Mouse (Mus musculus) layer of hippocampus, adult 11-12 months (tissue): ENCODE data around the gene Ltbp1.

ENCODE experiments used
- DNase-seq: peaks from one replicate; pipeline ENCODE4 v3.0.0; 2022; ENCODE audit warnings: low spot score

Gene Ltbp1

DNA sequence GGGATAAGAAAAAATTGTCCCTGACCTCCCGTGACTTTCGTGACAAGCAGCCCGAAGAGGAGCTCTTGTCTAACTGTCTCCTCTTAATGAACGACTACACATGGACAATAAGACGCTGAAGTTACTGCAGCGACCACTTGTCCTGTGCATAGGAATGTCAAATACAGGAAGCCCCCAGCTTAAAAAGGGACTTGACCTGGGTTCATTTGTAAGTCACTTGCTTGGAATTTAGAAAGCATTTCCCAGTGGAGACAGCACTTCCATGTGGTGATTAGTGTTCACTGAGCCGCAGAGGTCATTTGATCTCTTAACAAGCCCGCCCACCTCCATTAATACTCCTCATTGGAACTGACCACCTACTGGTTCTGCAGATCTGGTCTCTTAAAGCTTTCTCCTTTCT lies 61.9 kb downstream of the Ltbp1 start:
- DNase-seq, result no peak

DNA sequence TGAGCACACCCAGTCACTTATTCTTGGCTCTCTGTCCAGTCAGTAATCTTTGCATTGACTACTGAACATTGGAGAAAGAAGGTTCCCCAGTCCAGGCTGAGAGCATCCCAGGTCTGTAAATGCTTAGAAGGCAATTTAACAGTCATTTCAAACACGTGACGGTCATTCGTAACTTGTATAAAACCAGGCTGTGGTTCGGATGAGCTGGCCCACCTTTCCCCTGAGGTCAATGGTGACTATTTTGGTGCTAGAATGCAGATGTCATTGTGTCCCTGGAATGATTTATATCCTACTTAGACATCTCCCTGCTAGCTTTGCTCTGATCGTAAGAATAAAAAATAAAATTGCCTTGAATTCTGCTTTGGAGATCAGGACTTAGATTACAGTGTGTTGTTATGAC lies 63.9 kb downstream of the Ltbp1 start:
- no peak for DNase-seq

DNA sequence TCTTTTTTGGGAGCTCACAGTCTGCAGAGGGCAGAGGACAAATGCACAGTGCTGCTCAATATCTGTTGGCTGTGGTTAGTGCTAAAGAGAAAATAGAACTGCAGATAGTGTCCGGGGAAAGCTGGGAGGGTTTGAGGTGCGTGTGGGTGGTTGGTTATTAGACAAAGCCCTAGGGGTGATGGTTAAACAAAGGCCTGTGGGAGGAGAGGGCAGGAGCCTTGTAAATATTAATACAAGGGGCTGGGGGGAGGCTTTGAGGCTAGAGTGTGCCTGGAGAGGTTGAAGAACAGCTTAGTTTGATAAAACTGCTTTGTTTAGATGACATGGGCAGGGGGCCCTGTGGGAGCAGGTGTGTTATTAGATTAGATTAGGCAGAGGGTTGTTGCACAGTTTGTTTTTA lies 65.8 kb downstream of the Ltbp1 start:
- DNase-seq, result no peak

DNA sequence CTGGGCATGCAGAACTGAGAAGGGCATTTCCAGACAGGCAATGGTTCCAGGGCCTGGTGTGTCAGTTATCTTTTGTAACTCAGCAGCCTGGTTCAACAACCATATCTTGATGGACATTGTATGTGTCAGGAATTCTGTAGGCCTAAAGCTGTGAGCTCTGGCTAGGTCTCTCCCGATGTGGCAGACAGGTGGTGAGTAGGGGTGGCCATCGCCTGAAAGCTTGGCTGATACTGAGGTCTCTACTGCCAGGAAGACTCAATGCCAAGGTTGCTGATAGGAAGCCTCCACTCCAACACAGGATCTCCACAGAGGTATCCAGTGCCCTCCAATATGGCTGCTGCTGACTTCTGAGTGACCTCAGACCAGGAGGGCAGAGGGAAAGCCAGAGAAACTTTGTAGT lies 66.4 kb downstream of the Ltbp1 start:
- no peak for DNase-seq

DNA sequence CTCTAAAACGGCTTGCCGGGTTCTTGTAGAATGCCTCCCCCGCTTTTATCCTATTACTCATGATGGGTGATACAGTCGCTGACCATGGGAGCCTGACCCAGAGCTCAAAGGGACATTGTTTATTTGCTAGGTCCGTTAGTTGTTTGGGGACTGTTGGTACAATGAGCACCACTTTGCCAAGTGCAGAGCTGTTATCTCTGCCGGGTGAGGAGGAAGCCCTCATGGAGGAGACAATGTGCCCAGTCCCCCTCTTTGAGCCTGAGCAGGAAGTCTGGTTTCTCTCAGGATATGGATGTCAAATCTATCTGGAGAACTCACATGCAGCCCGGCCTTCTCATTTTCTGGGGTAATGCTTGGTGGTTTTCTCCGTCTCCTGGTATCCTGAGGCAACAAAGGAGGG lies 68.5 kb downstream of the Ltbp1 start:
- no peak for DNase-seq

DNA sequence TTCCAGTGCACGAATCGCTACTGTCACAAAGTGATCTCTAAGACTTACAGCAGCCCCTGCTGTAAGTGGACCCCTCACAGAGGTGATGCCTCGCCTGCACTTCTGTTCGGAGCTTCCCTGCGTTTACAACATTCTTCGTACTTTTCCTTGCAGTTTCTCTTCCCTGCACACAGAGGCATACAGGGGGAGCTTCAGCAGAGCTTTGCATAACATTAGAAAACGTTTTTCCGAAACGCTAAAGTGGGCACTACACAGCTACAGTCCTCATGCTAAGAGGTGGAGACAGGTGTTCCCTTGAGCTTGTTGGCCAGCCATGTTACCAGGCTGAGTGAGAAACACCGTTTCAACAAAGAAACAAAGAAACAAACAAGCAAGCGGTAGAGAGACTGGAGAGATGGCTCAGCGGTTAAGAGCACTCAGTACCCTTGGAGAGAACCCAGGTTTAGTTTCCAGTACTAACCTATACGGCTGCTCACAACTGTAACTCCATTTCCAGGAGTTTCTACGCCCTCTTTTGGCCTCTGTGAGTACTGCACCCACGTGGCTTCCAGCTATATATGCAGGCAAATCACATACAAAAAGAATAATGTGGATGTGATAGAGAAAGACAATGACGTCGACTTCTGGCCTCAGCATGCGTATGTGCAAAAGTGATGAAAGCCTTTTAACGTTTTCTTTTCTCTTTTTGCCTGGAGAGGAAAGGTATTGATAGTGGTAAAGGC lies 69.8 kb downstream of the Ltbp1 start:
- DNase-seq, result peak; percentile 16

DNA sequence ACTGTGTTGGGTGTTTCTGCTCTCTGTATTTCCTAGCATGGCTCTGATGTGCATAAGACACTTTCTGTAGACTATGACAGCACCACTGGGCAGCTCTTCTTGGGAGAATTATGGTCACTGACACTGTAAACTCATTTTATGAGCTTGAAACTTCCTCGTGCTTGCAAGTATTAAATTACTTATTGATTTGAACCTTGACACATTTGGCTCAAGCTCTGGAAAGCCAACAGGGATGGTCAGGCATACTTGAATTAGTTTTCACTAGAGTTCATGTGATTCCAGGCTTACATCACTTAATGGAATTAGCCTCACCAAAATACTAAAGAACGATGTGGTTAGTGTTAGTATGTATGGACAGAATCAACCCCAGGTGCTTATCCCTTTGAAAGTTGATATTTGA lies 76.0 kb downstream of the Ltbp1 start:
- DNase-seq, result no peak

DNA sequence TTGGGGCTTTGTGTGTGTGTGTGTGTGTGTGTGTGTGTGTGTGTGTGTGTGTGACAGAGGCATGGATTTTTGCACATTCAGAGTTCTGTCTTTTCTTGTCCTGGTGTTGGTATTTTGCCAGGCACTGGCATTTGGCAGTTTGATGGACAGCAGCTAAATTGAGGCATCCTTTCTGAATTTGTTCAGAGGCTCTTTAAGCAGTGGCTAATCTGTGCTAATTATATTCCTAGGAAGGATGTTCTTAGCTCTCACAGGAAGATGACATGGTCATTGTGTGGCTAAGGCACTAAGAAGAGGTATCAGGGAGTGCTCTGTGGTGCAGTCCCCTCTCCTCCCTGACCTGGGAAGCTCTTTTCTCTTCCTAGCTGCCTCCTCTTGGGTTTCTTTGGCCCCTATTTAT lies 77.1 kb downstream of the Ltbp1 start:
- no peak for DNase-seq

DNA sequence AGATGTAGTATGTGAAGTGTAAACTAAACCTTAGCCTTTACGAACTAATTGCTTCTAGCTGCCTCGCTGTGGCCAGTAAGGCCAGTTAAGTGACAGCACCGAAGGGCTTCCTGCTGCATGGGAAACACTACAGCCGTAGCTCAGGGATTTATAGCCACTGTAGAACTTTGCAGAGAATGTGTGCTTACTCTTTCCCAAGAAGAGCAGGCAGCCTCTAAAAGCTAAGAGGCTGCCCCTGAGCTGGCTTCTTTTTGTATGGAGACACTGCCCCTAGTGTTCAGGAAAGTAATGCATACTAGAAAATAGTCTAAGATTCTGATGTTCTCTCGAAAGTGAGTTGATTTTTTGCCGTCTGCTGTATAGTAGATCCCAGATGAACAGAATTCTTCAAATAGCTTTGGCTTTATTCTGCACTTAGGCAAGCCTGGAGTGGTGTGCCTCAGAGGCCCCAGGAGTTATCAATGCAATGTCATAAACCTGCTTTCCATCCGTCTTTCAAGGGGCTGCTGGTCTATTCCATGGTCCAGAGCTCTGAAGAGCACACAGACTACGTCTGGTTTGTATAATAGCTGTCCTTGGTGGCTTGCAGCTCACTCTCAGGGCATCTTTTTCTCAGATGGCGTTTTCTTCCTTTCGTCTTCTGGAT lies 82.1 kb downstream of the Ltbp1 start:
- peak; percentile 32 for DNase-seq

DNA sequence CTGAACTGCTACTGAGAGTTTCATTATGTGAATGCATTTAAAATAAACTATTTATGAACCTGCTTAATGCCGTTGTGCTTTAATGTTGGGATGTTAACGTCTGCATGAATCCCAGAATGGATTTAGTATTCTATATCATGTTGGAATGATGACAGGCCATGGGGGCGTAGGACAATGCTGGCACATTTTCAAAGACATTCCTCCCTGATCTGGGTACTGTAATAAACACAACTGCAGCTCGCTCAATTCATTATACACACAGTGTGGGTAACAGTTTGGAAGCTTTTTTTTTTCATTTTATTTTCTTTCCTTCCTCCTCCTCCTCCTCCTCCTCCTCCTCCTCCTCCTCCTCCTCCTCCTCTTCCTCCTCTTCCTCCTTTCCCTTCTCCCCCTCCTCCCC lies 82.9 kb downstream of the Ltbp1 start:
- no peak for DNase-seq

DNA sequence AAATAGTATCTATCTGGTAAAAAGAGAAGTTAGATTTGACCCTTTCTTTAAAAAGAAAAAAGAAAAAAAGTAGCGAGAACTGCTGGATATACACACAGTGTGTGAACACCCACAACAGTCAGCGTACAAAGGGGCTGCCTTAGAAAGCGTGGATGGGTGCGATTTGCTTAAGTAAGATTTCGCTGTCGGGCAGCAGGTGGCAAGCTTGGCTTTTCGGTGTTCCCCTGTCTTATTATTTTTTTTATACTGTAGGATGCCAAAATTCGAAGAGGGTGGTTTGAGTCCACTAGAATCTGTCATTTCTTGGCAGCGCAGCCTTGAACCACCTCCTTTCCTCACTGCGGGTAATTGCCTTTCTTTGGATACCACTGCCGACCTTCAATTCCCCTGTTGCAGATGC lies 83.4 kb downstream of the Ltbp1 start:
- DNase-seq, result peak; percentile 43

DNA sequence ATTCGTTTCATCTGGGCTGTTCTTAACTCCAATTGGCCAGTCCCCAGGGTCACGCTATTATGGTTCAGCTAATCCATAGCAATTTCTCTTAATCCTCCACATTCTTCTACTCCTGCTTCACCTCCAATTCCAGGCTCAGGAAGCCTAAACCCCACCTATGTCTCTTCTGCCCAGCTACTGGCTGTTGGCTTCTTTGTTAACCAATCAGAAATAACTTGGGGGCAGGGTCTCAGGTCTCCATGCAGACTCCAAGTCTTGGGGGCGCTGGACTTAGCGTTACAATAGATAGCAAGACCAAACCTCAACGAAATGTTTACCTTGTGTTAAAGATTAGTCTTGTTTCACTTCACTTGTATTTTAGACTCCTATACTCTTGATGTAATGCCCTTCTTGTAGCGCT lies 85.2 kb downstream of the Ltbp1 start:
- no peak for DNase-seq

DNA sequence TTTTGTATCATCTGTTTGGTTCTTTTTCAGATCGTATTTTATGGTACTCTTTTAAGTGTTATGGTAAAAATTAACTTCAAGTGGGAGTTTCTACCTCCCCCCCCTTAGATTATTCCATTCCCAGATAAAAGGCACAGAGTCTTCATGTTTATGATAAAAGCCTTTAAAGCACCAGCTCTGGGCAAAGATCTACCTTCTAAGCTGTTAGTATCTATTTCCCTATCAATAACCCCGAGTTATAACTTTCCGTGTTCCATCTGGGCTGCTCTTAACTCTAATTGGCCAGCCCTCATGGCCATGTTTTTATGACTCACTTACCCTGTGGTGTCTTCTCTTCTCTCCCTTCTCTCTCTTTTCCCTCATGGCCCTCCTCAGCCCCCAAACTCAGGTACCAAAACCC lies 88.2 kb downstream of the Ltbp1 start:
- DNase-seq, result no peak

DNA sequence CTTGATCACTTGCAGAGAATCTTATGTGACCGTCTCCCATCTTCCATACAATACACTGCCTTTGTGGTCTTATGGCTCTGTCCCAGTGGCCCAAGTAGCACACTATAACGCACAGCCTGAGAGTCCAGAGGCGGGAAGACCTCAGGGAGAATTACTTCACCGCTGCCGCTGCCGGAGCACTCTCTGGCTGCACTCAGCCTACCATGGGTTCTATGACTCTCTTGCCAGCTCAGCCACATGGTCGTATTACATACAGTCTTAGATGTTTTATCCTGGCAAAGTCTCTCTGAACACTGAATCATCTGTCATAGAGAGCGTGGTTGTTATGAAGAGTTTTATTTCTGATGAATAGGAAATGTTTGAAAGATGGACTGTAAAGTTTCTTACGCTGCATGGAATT lies 89.2 kb downstream of the Ltbp1 start:
- no peak for DNase-seq

DNA sequence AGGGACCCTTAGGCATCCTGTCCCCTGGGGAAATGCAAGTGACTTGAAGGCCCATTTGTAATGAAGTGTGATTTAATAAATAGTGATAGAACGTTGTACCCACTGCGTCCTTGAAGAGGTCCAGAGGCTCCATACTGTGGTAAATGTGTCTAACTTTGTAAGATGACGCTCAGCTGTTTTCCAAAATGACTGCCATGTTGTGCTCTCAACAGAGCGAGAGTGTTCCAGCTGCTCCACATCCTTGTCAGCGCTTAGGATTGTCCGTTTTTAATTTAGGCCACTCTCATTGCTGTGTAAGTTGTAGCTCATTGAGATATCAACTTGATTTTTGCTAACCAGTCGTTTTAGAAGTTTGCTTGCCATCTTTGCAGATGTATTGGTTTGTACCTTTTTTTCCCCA lies 91.4 kb downstream of the Ltbp1 start:
- DNase-seq, result no peak

DNA sequence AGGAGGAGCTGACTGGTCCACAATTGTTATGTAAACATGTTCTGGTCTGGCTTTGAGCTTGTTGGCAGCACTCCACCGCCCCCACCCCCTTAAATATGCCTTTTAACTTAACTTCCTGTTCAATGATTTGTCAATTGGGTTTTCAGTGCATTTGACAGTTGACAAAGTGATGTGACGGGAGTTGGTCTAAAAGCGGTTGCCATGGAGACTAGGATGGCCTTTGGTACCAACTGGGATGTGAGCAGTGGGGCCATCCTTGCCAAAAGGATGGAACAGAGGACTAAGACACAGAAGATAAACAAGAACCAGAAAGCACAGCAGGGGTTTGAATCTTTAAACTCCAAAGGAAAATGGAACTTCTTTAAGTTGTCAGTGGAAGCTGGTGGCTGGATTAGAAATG lies 92.0 kb downstream of the Ltbp1 start:
- no peak for DNase-seq

DNA sequence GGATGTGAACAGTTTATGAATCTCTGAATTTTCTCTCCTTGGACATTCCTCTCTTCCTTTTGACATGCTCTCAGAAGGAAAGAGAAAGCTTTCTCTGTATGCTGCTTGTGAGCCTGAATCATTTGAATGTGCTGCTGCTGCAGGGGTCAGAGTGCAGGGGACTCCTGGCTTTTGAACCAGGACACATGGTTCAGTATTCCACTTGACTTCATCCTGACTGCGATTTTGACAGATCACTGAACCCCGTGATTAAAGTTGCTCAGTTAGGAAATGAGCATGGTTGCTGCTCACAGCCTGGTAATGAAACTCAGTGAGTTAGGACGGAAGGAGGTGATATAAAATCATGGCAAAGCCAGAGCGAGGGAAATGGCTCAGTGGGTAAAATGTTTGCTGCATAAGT lies 95.8 kb downstream of the Ltbp1 start:
- DNase-seq, result no peak

DNA sequence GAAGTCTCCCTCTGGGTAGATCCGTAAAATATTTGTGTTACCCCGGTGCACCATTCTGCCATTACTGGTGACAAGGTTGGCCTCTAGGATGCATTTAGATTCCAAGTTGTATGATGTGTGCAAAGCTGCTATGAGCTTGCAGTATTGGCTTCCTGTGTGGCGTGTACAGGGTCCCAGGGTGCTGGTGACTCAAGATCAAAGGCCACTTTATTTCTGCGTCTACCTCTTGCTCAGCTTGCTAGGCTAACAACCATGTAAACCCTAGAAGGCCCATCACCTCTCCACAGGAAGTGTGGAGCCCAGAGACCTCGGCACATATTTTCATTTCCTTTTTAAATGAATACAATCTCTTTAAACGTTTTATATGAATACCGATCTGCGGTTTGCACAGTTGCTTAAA lies 96.6 kb downstream of the Ltbp1 start:
- no peak for DNase-seq

DNA sequence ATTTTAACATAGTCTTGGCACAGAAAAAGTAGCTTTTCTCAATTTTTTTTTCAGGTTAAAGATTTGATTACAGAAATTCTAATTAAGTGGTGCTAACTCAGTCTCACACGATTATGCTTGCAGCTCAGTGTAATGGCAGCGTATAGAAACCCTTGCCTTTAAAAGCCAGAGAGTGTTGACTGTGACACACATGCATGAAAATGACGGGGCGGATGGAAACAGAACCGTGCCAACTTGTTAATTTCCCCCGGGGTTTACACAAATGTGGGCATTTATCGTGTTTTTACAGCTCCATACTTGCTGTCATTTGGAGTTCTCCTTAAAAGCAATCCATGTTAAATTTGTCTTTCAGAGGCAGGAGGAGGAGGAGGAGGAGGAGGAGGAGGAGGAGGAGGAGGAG lies 102.0 kb downstream of the Ltbp1 start:
- no peak for DNase-seq

DNA sequence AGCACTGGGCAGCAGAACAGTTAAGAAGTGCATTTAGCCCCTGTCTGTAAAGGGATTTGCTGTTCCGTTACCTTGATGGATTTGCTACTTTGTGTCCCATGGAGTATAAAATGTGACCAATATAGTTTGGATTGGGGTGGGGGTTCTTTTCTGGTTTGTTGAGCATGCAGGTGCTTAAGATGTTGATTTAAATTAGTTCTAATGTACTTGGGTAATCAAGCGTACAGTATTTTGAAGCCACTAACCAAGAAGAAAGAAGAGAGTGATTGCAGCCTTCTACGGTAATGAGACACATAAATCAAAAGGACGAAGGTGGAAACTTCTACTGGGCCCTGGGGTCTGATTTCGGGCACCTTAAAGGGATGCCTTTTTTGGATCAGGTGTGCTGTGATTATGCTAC lies 102.5 kb downstream of the Ltbp1 start:
- DNase-seq, result no peak

DNA sequence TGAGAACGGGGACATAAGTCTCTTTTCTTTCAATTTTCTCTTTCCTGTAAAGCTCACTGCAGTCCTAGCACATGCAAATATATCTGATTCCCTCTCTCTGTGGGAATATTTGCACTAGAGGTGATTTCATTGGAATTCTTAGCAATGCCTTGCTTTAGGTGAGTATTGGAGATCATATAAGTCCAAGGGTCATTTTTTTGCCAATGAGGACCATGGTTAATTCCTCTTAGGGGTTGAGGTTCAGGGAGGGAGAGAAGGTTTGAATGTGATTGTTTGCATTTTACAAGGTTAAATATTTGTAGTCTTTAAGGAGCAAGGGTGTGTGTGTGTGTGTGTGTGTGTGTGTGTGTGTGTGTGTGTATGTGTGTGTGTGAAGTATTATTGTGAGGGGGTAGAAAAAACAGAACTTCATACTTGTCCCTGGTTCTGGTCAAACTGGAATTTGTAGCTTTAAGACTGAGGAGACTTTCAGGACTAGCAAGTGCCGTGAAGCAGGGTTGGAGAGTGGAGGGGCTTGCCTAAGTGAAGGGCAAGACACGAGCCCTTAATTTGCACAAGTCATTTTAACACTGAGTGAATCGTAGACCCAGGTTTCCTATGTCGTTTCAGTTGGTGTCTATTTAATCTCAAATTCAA lies 103.8 kb downstream of the Ltbp1 start:
- no peak for DNase-seq

DNA sequence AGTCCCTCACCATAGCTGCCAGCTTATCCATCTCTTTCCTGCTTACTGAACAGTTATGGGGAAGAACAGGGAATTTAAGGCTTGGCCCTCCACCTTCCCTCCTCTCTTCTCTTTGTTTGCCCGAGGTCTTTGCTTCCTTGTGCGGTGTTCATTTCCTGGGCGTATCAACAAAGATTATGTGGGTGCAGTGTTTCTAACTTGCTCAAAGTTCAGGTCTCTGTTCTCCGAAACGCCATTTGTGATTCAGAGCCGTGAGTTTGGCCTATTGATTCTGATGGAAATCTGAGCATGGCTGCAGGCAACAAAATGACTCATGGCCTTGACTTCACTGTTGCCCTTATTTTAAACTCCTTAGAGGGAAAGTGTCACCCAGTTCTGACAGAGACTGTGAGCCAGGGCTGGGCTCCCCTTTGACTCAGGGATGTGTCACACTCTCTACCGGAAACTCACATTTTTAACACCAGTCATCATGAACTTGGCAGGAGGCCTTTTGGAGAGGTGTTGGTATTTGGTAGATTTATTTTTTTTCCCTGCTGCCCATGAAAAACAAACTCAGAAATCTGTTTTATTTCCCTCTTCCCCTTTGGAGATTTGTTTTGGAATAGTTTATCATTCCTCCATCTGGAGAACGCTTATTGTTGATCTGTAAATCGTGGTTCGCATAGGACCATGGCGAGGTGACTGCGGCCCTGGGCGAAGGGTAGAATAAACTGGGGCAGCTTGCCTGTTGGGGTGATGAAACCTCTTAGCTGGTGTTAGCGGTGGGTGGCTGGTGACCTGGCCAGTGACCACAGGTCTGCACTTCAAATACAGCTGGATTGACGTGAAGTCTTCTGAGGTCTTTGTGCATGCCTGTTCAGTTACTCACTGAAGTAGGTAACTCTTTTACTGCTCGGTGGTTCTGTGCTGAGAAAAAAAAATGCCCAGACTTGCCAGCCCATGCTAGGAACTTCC lies 105.2 kb downstream of the Ltbp1 start:
- DNase-seq, result no peak

DNA sequence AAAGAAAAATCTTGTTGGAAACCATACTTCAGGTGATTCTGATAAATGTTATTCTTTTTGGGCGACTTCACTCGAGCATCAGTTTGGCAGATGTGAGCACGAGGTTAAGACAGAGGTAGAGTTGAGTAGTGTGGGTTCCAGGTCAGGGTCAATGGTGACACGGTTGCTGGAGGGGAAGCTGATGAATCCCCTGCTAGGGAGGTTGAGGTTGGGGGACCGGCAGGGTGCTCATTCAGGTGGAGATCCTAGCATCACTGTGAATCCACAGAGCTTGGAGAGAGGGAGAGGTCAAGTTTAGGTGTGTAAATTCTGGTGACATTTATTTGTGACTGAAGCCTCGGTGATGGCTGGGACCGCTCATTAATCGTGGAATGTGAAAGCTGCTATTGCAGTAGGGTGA lies 110.2 kb downstream of the Ltbp1 start:
- DNase-seq, result no peak
